Mouse (Mus musculus): ENCODE measurements around the gene Fam151a.

DNA sequence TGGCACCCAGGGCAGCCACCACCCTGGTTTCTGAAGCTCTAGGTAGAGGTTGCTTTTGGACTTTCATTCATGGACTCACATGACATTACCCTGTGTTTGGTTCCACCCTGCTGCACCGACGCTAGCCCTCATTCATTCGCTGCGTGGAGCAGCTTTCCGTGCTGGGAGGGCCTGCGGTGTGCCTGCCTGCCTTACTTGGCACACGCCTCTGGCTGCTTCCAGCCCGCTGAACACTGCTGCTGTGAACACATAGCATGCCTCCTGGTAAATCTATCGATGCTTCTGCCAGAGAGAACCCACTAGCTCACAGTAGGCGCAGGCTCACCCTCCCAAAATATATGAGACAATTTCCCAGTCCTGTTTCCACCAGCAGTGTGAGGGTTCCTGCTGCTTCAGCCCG, 29.3 kb upstream of the Fam151a start:
- no peak for TF ChIP-seq CTCF (IDR thresholded peaks at IDR 0.05; ENCODE audit: low read depth, low read length)
- no peak for TF ChIP-seq POLR2A (IDR thresholded peaks at IDR 0.05; ENCODE audit: insufficient read depth, low read length)
- no peak for TF ChIP-seq EP300 (IDR thresholded peaks at IDR 0.05; ENCODE audit: insufficient read depth, low read depth, low read length)
